Mouse (Mus musculus) thymus, adult 2 months (tissue): ENCODE results near the gene C1galt1.

Source experiments
- CTCF ChIP-seq: fragments of 200-500 bp; IDR thresholded peaks from 2 replicates; pipeline ENCODE4 v1.5.1; 2012; ENCODE audit warnings: mild to moderate bottlenecking, control low read depth, low read length, moderate library complexity, borderline replicate concordance; ENCODE audit not compliant: control insufficient read depth, poor library complexity, insufficient read depth; ENCODE audit errors: extremely low read depth
- POLR2A ChIP-seq: fragments of 200-500 bp; IDR thresholded peaks from 2 replicates; pipeline ENCODE4 v1.6.1; 2012; ENCODE audit warnings: mild to moderate bottlenecking, low read length, control low read depth, moderate library complexity; ENCODE audit not compliant: control insufficient read depth, poor library complexity, insufficient read depth; ENCODE audit errors: extremely low read depth

DNA sequence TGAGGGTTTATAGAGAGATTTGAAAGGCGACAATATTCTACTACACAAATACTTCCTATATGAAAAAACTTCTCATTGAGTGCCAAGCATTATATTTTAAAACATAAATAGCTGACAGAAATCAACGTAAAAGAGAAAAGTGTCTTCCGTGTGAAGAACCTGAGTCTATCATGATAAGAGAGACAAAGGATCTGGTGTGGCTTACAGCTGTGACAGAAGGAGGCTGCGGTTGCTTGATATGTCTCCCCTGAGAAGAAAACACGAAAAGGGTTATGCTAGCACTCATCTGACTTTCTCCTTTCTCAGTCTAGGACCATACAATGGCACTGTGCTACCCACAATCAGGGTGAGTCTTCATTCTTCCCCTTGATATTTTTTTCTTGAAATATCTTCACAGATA is 51.7 kb downstream of the C1galt1 start:
- no peak for TF ChIP-seq POLR2A
- TF ChIP-seq CTCF, result no peak
